Mouse (Mus musculus) heart, adult 11 months (tissue): Measurements from ENCODE around the gene Nlrp6.
"Not testable (repeated sequence)": the region's sequence is repeated elsewhere in the genome, so short reads cannot be mapped to it uniquely, and the experiment has no call there.

ENCODE experiments used
- DNase-seq: peaks from one replicate; pipeline ENCODE4 v3.0.0; 2022

The Nlrp6 gene

DNA sequence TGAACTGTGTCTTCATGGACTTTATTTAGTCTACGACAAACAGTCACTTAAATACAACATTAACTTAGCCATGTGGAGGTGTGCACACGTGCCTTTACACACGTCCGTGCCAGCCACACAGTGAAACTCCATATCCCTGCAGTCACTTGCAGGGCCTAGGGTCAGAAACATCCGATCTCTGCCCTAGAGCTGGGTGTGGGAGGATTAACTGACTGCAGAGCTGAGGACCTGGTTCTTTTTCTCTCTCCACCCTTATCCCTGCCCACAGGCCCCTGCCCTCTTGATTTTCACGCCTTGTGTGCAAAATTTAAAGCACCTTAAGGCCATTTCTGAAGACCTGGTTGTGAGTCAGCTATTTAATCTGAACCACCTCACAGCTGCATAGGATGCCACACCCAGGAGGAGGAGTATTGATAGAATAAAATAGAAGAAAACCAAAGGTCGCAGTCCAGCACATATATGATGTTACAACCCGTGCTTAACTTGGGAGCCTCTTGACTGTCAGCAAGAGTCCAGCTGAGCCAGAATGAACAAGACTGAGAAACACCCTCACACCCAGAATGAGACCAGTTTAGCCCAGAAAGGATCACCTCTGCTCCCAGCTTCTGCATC is at the start of gene Nlrp6:
Gene Nlrp6, plus strand, starts transcription at position 485 of the 612 bp plus-strand sequence.
- DNase-seq, result no peak

DNA sequence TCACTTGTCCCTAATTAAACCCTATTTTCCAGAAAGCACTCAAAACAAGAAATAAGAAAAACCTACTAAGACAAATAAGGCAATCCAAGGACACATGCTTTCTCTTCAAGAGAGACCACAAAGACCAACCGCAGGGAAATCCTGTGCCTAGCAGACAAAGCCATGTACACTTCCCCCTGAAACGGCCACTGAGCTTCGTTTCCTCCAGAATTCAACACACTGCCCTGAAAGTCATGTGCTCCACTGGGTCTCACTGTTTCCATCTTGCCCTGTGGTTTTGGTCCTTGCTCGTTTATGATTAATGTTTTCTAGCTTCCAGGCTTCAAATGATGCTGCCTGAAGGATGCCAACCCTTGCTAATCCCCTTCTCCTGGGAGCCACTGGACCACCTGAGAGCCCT is 46.5 kb upstream of the Nlrp6 start:
- DNase-seq, result peak; percentile 90

DNA sequence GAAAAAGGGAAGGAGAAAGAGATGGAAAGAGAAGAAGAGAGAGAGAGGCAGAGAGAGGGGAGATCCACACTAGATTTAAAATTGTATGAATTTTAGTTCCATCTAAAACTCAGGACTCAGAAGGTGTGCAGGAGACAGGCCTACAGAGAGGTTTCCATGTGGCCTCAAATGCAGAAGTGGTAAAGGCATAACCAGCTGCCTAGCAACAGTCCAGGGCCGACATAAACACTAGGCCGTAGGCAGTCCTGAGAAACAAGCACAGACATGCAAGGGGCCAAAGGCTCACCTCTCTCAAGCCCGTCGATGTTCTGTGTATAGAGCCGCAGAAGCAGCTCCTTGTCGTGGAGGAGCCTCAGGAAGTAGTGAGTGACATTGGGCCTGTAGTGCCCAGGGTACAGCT is 43.3 kb upstream of the Nlrp6 start:
- DNase-seq, result no peak

DNA sequence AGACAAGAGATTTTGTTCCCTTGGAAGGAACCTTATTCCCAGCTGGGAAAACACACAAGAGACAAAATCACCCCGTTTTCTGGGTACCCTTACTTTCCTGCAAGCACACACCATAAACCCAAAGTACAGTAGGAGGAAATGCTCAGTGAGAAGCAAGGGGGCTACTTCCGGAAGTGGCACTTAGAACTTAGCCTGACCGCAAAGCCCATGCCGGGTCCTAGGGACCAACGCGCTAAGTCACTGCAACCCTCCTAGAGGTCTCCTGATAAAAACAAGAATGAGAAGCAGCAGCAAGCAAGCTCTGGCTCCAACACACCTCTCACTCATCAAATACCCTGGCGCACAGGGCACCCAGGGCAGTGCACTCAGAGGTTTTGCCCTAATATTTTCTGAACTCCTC is 41.3 kb upstream of the Nlrp6 start:
- no peak for DNase-seq

DNA sequence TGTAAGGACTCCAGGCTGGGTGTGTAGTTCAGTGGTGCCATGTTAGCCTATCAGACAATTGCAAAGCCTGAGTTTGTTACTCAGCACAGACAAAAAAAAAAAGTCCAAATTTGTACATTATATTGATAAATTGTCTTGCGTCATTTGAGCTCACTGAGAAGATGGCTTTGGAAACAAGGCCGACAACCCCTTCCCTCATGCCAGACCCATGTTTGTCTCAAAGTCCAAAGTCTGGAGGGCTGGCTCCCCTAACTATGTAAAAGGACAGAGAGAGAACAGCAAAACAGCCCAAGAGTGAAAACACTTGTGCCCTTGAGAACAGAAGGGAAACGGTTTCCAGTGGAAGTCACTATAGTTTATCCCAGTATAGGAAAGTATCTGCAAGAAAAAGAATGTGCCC is 40.3 kb upstream of the Nlrp6 start:
- DNase-seq, result no peak

DNA sequence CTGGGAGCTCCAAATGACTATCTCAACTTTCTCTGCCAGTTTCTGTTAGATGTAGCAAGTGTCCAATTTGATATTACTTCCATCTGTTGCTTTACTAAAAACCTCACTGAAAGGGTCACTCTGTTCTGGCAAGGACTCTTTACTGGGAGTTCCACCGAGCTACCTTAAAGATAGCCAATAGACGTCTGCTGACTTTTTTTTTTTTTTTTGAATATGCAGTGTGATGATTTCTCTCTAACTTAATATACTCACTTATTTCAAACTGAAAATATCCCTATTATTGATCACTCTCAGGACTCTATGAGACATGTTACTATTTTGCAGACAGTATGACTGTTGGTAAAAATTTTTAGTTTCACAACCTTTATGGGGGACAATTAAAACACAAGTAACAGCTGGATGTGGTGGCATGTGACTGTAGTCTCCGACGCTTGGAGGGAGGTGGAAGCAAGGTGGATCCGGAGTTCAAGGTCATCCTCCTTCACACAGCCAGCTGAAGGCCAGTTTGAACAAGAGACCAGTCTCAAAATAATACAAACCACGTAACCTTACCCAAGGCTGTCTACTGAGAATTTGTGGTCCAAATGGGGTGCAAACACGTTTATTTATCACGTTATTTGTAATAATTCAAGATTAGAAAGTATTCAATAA is 39.7 kb upstream of the Nlrp6 start:
- no peak for DNase-seq

DNA sequence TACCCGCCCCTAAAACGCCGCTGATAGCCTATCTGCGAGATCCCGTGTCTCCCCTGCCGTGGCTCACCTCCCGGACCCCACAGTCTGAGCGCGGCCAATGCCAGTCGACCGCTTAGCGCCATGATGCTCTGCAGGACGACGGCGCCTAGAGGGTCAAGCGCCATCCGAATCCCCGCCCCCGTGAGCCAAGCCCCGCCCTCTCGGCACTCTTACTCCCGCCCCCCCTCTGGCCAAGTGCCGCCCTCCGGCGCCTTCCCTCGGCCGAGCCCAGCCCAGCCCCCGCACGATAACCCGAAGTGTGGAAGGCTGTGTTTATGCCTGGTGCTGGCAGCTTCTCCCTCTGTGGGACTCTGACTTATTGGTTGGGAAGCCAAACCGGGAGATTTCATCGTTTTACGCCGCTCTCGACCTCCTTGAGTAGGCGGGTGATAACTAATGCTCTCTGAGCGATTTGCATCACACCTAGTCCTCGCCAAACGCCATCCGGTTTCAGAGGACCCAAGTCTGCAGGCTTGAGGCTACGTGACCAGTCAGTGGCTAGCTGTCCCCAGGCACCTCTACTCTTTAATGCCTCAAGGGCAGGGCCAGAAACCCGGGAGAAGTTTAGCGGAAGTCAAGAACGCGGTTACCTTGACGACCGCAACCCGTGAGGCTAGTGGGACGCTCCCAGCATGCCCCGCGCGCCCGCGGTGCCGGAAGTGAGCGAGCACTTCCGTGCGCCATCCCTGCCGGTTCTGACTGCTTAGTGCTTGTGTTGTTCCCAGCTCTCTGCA is 38.8 kb upstream of the Nlrp6 start, which contains the start of the genes Psmd13 and Sirt3:
Gene Psmd13, plus strand, starts transcription at position 273 of the 773 bp plus-strand sequence.
Gene Sirt3, minus strand, starts transcription at position 614 of the 773 bp plus-strand sequence.
- peak; percentile 99 for DNase-seq

DNA sequence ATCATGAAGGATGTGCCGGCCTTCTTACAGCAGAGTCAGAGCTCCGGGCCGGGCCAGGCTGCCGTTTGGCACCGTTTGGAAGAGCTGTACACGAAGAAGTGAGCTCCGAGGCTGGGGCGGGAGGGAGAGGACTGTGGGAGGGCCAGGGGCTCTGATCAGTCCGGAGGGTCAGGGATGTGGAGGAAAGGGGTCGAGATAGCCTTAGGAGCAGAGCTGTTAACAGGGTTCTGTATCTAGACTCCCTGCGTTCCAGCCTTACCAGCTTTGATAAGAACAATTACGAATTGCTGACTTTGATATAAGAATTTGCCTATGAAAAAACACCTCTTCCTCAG is 38.3 kb upstream of the Nlrp6 start:
- DNase-seq, result no peak

DNA sequence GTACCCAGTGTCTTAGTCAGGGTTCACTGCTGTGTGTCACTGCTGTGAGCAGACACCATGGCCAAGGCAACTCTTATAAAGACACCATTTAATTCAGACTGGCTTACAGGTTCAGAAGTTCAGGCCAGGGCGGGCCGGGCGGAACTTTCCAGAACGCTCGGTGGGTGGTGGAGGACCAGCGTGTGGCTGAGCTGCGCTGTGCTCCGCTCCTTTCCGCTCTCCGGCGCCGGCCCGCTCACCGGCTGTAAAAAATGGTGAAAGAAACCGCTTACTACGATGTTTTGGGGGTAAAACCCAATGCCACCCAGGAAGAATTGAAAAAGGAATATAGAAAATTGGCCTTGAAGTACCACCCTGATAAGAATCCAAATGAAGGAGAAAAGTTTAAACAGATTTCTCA is 30.1 kb upstream of the Nlrp6 start:
- DNase-seq, result not testable (repeated sequence)

DNA sequence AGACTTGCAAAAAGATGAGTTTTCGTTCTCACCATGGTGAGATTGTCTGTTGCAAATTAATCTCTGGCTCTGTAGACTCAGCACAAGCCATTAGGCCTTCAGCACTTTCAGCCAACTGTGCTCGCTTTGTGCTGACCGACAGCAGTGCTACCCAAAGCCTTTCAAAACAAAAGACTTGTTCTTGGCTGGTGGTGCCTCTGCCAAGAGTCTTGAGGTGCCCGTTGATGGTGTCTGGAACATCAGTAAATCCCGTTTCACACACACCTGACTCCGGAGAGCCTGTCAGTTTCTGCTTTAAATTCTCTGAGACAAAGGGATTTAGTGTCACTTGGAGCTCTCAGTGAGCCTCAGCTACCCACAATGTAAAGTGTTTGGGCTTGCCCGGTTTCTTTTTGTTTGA is 26.7 kb upstream of the Nlrp6 start:
- no peak for DNase-seq

DNA sequence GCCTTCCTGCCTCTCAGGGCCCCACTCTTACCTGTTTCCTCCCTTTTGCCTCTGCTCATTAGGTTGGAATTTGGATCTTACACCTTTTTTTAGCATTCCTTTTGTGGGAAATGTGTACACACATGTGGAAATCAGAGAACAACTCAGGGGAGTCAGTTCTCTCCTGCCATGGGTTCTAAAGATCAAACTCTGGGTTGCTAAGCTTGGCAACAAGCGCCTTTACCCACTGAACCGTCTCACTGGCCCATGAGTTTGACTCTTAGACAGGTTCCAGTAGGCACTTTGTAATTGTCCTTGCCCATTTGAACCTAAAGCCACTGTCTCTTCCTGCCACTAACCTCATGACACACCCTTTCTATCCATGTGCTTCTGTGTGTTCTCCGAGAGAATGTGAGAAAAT is 26.1 kb upstream of the Nlrp6 start:
- DNase-seq, result no peak

DNA sequence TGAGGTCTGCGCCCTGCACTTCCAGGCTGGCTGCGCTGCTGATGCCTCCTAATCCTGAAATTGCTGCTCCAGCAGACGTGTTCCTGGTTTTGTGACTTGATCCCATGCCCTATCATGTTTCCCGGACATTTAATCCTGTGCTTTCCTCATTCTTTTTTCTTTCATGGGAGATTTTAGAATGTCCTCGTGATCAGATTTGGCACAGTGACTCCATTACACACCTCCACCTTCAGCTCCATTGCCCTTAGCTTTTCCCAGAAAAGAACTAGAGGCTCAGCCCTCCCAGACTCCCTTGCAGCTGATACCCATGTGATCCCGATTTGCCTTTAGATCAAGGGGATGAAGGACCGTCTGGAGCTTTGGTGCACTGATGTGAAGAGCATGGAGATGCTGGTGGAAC is 22.8 kb upstream of the Nlrp6 start:
- DNase-seq, result no peak

DNA sequence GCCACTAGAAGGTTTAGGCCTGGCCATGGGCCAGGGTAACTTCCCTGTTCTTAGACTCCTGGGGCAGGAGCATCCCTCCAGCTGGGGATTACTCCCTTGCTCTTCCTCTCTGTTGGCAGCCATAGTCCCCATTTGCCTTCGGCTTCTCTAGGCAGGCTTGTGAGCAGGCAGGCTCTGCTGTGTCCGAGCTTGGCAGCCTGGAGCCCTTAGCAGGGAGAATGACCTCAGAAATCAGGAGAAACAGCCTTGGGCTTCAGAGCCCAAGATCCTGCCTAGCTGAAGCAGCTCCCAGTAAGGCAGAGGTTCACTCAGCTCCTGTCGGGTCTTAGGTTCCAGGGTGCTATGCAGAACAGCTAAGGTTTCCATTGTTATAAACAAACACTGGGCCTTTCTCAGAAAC is 21.6 kb upstream of the Nlrp6 start:
- peak; percentile 92 for DNase-seq

DNA sequence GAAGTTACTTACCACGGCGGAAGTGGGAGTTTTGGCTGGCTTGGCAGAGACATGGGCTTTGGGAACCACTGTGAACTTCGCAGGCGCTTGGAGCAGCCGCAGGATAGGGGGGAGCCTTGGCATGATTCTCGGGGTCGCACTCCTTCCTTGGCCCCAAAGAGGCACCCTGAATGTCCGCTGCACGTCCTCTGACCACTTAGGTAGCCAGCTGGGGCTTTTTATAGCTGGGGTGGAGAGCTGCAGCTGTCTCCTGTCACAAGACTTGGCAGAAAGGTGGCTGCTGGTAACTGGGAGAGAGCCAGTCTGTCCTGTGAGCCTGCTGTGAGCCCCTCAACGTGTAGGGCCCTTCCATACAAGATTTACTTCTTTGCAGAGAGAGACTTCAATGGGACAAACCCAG is 20.5 kb upstream of the Nlrp6 start, which contains the start of gene Cox8b:
Gene Cox8b, minus strand, starts transcription at position 227 of the 400 bp plus-strand sequence.
- DNase-seq, result peak; percentile 98

DNA sequence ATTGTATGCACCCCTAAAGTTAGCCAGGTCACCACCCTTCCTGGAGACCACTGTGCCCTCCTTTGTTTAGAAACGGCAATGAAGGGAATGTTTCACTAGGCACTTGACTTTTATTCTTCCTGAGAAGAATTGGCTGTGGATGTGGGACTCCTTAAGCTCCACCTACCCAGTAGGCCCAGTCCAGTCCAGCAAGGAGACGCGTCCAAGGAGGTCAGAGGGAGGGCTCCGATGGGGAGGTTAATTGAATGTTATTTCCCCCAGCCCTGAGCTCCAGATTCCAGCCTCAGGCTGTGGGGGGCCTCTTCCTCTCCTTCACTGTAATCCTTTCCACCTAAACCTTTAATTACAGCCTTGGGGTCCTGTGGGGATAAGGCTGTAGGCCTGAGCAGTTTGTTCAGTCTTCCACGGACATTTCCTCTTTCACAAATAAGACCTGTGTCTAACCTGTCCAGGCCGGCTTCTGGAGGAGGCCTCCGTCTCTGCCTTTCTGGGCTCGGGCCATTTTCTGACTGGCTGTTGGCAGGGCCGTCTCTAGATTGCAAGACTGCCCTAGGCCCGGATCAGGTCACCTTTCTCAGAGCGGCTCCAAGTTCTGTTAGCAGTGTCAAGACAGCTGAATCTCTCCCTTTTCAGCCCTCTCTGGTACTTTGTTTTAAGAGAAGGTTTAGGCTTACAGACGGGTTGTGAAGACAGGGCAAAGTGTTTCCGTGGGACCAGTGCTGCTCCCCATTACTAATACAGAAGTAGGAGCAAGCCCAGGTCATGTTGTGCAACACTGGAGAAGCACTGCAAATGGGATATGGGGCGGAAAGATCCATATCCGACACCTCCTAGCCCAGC is 18.4 kb upstream of the Nlrp6 start:
- peak; percentile 93 for DNase-seq

DNA sequence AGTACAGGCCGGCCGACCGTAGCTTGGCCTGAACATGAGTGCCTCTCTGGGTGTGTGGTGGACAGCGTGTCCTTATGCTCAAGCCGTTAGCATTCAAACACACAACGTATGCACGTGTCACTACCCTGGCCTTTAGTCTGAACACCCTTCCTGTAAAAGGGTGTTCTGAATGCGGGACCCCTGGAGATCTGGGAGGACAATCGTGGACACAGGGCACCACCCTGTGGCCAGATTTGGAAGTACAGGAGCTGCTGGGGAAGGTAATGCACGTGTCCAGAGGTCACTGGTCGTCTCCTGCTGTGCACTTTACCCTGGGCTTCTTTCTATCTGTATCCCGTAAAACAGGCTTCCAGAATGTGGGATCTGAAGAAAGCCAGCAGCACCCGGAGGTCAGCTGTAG is 17.5 kb upstream of the Nlrp6 start:
- peak; percentile 94 for DNase-seq

DNA sequence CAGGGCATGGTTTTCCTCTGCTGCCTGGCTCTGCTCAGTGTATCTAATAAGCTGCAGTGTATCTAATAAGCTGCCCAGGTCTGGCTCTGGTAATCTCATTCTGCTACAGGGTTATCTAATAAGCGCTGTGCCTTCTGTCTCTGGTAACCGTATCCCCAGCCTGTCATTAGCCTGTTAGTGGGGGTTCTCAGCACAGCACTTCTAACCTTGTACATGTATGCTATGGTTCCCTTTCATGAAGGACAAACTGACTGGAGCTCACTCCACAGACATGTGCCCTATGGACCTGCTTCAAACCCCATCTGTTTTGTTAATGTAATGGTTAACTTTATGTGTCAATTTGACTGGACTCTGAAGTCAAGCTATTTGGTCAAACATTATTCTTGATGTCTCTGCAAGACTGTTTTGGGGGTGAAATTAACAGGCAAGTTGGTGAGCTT is 15.0 kb upstream of the Nlrp6 start:
- DNase-seq, result no peak

DNA sequence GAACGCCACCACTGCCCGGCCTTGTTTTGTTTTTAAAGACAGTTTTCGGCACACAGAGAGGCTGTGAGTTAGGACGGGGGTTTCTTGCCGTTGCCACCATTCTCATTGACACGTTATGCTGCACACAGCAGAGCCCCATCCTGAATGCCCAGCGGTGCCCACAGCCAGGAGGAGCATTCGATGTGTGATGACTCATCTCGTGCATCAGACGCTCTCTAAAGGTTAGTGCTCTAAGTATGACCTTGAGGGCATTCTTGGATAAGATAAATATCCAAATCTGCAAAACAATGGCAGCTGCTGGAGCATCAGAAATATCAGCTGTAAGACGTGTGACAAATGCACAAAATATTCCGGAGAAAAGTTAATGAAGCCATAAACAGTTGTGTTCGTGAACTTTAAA is 13.6 kb upstream of the Nlrp6 start:
- DNase-seq, result no peak

DNA sequence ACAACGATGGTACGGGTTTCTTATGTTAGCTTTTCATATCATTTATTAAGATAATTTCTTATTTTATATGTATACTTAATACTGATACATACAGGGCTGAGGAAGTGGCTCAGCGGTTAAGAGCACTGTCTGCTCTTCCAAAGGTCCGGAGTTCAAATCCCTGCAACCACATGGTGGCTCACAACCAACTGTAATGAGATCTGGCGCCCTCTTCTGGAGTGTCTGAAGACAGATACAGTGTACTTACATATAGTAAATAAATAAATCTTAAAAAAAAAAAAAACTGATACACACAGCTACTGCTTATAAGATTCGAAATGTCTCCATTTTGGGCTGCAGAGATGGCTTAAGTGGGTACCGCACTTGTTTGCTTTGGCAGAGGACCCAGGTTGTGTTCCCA is 13.0 kb upstream of the Nlrp6 start:
- DNase-seq, result no peak

DNA sequence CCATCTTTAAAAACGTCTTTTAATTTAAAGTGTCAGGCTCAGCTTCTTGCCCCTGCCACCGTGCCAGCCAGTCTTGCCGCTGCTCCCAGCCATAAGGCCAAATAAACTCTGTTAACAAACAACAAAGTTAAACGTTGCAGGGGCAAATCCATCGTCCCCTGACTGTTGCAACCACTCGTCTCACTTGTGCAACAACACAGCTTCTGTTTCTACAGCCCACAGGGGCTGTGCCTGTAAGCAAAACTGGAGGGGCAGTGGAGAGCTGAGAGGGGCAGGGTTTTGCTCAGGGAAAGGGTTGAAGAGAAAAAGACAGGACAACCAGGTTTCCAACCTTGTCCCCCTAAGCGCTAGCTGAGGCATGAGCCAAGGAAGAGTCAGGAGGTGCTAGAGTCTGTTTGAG is 12.5 kb upstream of the Nlrp6 start:
- DNase-seq, result no peak

DNA sequence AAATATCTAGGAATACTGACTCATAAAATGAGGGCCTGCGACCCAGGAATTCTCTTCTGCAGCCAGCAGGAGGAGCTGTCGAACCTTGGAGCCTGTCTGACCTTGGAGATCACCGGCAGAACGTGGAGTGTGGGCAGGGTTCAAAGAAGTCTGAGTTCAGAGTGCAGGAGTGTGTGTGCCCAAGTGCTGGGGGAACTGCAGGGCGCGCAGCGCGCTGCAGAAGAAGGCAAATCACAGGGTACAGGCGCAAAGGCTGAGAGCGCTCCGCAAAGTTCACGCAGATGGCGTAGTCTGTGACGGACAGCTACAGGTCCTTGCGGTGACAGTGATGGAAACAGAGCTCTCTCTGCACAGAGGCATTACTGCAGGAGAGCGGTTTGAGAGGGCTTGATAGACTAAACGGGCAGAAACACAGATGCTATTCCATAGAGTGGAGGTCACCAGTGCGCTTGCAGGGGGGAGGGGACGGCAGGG is 12.0 kb upstream of the Nlrp6 start:
- peak; percentile 97 for DNase-seq

DNA sequence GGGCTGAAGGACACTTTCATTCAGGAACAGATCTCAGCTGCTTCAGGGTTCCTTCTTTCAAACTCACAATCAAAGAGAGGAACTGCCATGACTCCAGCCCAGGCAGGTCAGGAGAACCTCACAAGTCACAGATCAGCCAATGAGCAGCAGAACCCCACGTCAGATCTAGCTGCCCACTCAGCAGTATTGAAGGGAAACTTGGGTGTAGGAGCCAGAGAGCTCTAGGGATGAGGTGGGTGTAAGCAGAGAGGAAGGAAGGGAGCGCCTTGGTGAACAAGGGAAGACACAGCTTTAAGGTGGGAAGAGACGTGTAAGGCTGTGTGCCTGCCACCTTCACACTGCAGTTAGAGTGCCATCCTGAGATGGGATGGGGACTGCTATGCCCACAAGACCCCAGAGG is 8.4 kb upstream of the Nlrp6 start:
- DNase-seq, result no peak
